Mouse (Mus musculus): ENCODE data around the gene Fndc11.

Fndc11 gene

GRCm38 (mm10) chr2:181218881-181219485 lies 830 bp upstream of the Fndc11 start:
- no peak for DNase-seq (ENCODE audit: low read depth, low spot score)

GRCm38 (mm10) chr2:181220361-181220760 lies 548 bp downstream of the Fndc11 start:
- DNase-seq (ENCODE audit: low read depth, low spot score): no peak

- no peak for DNase-seq (ENCODE audit: low read depth, low spot score)
Measured at GRCm38 (mm10) chr2:181224994-181225393, 5.2 kb downstream of the Fndc11 start.

GRCm38 (mm10) chr2:181227122-181227521 lies 7.3 kb downstream of the Fndc11 start:
- no peak for DNase-seq (ENCODE audit: low read depth, low spot score)

- DNase-seq (ENCODE audit: low read depth, low spot score): no peak
Measured at GRCm38 (mm10) chr2:181228335-181228734, 8.5 kb downstream of the Fndc11 start.

GRCm38 (mm10) chr2:181231171-181231570 lies 11.4 kb downstream of the Fndc11 start:
- no peak for DNase-seq (ENCODE audit: low read depth, low spot score)

GRCm38 (mm10) chr2:181233443-181233842 lies 13.6 kb downstream of the Fndc11 start:
- DNase-seq (ENCODE audit: low read depth, low spot score): no peak

GRCm38 (mm10) chr2:181234680-181235079 lies 14.9 kb downstream of the Fndc11 start:
- DNase-seq (ENCODE audit: low read depth, low spot score): no peak

GRCm38 (mm10) chr2:181235681-181236566 lies 16.1 kb downstream of the Fndc11 start:
- no peak for DNase-seq (ENCODE audit: low read depth, low spot score)

- no peak for DNase-seq (ENCODE audit: low read depth, low spot score)
Measured at GRCm38 (mm10) chr2:181237251-181238014, 17.6 kb downstream of the Fndc11 start.

GRCm38 (mm10) chr2:181238091-181238610 lies 18.3 kb downstream of the Fndc11 start:
- no peak for DNase-seq (ENCODE audit: low read depth, low spot score)

GRCm38 (mm10) chr2:181238861-181239260 lies 19.0 kb downstream of the Fndc11 start:
- DNase-seq (ENCODE audit: low read depth, low spot score): no peak

GRCm38 (mm10) chr2:181239261-181239660 lies 19.4 kb downstream of the Fndc11 start:
- no peak for DNase-seq (ENCODE audit: low read depth, low spot score)

- DNase-seq (ENCODE audit: low read depth, low spot score): no peak
Measured at GRCm38 (mm10) chr2:181240806-181241440, 21.1 kb downstream of the Fndc11 start.

GRCm38 (mm10) chr2:181241602-181242313 lies 21.9 kb downstream of the Fndc11 start, which contains the start of gene Helz2:
Gene Helz2 (minus strand): TSS chr2:181242027.
- no peak for DNase-seq (ENCODE audit: low read depth, low spot score)

GRCm38 (mm10) chr2:181242314-181242665 lies 22.5 kb downstream of the Fndc11 start:
- no peak for DNase-seq (ENCODE audit: low read depth, low spot score)

GRCm38 (mm10) chr2:181243706-181244394 lies 24.0 kb downstream of the Fndc11 start:
- DNase-seq (ENCODE audit: low read depth, low spot score): no peak

- no peak for DNase-seq (ENCODE audit: low read depth, low spot score)
Measured at GRCm38 (mm10) chr2:181245031-181245430, 25.2 kb downstream of the Fndc11 start.

- no peak for DNase-seq (ENCODE audit: low read depth, low spot score)
Measured at GRCm38 (mm10) chr2:181249217-181249616, 29.4 kb downstream of the Fndc11 start.

GRCm38 (mm10) chr2:181251841-181252240 lies 32.0 kb downstream of the Fndc11 start:
- no peak for DNase-seq (ENCODE audit: low read depth, low spot score)
